Mouse (Mus musculus): ENCODE measurements around the gene Gm9922. TPM values are rescaled to one million over a fixed set of nuclear protein-coding genes. Genes with fewer than 3 reads are reported as not detected.

Gm9922 gene
- total RNA-seq (2015; ENCODE audit: low replicate concordance) (not detected in 2 replicates), total RNA-seq (2017; ENCODE audit: low replicate concordance) (not detected in 2 replicates)

GRCm38 (mm10) chr14:101729237-101729971 lies at the start of gene Gm9922, which contains the start of gene Lmo7:
TSS of gene Gm9922 (minus strand) at chr14:101729814.
TSS of gene Lmo7 (plus strand) at chr14:101729957.
- no peak for ATAC-seq (replicated peaks; ENCODE audit: low FRiP score, poor library complexity, severe bottlenecking)

- ATAC-seq (replicated peaks; ENCODE audit: low FRiP score, poor library complexity, severe bottlenecking), result no peak
These were observed 48.8 kb upstream of the Gm9922 start for GRCm38 (mm10) chr14:101778426-101778825.

DNA sequence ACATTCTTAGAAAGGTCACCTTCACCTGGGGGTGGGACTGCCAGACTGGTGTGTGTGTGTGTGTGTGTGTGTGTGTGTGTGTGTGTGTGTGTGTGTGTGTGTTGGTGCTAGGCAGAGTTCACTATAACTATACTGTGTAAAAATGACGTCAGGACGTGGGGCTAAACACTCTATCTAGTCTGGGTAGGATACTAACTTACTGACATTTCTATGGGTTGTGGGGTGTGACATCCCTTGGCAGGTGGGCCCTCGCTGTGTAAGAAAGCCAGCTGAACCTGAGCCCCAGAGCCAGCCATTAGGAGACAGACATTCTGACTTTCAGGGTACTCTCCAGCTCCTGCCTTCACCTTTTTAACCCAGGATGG lies 47.5 kb upstream of the Gm9922 start:
- ATAC-seq (replicated peaks; ENCODE audit: low FRiP score, poor library complexity, severe bottlenecking), result no peak

DNA sequence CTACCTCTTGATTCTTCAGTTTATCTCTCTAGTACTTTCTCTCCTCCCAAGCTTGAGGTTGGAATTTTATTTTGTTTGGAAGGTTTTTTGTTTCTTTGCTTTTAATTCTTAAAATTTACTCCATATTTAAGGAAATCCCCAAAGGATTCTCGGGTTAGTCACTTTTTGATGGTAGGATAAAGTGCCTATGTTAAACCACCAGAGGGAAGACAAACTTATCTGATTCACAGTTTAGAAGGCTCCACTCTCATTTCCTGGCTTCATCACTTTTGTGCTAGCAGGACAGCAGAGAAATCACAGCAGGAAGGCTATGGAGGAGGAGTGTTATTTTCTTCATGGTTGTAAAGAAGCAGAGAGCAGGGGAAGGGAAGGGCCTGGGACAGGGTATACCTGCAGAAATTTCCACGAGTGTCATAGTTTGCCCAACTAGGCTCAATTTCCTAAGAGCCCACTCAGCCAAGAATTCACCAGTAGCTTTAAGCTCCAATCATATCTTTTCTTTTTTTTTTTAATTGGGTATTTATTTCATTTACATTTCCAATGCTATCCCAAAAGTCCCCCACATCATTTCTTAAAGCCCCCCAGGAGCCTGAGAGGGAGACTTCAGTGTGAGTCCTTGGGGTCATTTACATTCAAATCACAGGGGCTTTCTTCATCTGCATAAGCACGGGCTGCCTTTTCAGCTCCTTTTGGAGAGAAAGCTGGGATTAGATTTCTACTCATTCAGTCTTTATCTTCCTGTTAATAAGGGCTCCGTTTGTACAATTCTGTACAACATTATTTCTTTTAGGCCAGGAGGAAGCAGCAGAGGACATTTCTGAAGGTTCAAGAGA lies 46.9 kb upstream of the Gm9922 start:
- ATAC-seq (replicated peaks; ENCODE audit: low FRiP score, poor library complexity, severe bottlenecking), result no peak

- no peak for ATAC-seq (replicated peaks; ENCODE audit: low FRiP score, poor library complexity, severe bottlenecking)
These were observed 45.0 kb upstream of the Gm9922 start for GRCm38 (mm10) chr14:101774631-101775030.

DNA sequence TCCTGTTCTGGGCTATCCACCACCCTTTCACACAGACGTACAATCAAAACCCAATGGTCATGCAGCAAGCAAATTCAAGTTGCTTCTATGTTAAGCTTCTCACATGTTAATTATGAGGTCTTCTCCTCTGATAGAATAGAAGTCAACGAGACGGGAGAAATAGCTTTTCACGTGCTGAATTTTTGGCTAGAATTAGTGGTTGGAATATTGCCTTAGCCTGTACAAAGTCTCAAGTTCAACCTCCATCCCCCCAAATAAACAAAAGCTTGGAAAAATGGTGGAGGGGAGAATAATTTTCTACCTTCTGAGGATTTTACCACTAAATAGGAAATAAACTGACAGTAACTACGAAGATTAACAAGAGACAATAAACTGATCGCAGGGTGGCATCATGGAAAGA lies 42.1 kb upstream of the Gm9922 start:
- ATAC-seq (replicated peaks; ENCODE audit: low FRiP score, poor library complexity, severe bottlenecking), result no peak

GRCm38 (mm10) chr14:101771336-101771735 lies 41.7 kb upstream of the Gm9922 start:
- no peak for ATAC-seq (replicated peaks; ENCODE audit: low FRiP score, poor library complexity, severe bottlenecking)

- ATAC-seq (replicated peaks; ENCODE audit: low FRiP score, poor library complexity, severe bottlenecking), result no peak
These were observed 34.2 kb upstream of the Gm9922 start for GRCm38 (mm10) chr14:101763762-101764295.

DNA sequence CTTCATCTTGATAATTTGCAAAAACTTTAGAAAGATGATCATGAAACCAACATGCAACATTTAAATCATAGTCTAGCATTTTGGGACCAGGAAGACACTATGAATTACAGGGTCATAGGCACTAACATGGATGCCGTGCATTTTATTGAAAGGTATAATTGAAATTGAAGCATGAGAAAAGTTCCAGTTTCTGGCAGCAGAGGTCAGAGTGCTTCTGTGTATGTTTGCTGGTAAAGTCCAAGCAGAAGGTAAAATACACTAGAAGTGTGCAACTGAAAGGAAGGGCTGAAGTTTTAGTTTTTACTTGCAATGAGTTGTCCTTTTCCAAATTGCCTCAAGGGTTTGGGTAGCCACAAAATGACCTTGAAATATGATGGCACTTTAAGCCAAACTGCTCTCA lies 32.7 kb upstream of the Gm9922 start:
- no peak for ATAC-seq (replicated peaks; ENCODE audit: low FRiP score, poor library complexity, severe bottlenecking)

DNA sequence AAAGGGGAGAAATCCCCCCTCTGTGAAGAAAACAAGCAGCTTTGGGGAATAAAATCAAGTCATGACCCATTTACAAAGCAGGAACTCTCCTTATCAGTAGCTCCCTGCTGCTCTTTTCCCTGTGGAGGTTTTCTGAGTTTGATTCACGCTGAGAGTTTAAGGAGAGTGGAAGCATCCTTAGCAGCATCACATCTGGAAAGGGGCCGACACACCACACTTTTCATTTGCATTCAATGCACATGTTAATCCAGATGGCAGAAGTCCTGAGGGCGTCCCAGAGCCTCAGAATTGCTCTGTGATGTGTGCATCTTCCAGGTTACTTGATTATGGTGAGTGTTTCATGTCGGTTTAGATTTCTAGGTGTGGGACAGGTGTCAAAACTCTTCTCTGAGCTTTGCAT lies 25.8 kb upstream of the Gm9922 start:
- no peak for ATAC-seq (replicated peaks; ENCODE audit: low FRiP score, poor library complexity, severe bottlenecking)

DNA sequence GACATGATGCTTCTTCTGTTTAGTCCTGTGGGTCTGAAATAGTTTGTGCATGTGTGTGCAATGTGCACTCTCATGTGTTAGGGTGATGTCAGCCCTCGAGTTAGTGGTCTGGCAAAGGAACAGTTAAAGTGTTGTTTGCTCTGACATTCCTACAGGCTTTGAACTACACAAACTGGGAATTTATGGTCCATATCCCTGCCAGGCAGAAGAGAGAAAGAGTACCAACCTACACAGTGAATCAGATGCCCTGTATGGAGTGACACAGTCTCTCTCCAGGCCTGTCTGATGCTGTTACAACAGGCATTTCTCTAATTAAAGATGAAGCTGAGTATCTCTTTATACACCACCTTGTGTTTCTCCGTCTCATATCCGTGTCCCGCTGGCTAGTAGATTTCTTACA lies 21.3 kb upstream of the Gm9922 start:
- no peak for ATAC-seq (replicated peaks; ENCODE audit: low FRiP score, poor library complexity, severe bottlenecking)

DNA sequence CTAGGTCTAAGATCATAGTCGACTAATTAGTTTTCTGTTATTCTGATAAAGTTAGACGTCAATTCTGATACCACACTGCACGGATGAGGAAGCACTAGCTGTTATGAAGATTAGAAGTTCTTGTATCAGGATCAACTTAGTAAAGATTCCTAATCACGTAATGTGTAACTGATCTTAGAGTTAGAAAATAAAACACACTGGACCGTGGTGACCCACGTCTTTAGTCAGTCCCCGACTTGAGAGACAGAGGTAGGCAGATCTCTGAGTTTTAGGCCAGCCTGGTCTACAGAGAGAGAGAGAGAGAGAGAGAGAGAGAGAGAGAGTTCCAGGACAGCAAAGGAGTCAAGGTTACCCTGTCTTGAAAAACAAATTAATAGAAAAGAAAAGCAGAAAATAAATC lies 18.8 kb upstream of the Gm9922 start:
- no peak for ATAC-seq (replicated peaks; ENCODE audit: low FRiP score, poor library complexity, severe bottlenecking)

- ATAC-seq (replicated peaks; ENCODE audit: low FRiP score, poor library complexity, severe bottlenecking), result no peak
These were observed 18.2 kb upstream of the Gm9922 start for GRCm38 (mm10) chr14:101747811-101748210.

- no peak for ATAC-seq (replicated peaks; ENCODE audit: low FRiP score, poor library complexity, severe bottlenecking)
These were observed 17.0 kb upstream of the Gm9922 start for GRCm38 (mm10) chr14:101746635-101747034.

DNA sequence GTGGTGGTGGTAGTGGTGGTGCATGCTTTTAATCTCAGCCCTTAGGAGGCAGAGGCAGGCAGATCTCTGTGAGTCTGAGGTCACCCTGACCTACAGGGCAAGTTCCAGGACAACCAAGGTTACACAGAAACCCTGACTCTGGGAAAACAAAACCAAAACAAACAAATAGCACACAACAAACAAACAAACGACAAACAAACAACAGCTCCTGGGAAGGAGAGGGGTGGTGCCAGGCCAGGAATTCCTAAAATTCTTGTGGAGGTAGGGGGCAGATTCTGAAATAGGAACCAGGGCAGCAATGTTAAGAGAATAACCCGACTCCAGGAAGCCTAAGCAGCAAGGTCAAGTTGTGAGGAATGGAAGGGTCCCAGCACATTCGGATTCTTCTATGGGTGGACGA lies 7.9 kb upstream of the Gm9922 start:
- no peak for ATAC-seq (replicated peaks; ENCODE audit: low FRiP score, poor library complexity, severe bottlenecking)

DNA sequence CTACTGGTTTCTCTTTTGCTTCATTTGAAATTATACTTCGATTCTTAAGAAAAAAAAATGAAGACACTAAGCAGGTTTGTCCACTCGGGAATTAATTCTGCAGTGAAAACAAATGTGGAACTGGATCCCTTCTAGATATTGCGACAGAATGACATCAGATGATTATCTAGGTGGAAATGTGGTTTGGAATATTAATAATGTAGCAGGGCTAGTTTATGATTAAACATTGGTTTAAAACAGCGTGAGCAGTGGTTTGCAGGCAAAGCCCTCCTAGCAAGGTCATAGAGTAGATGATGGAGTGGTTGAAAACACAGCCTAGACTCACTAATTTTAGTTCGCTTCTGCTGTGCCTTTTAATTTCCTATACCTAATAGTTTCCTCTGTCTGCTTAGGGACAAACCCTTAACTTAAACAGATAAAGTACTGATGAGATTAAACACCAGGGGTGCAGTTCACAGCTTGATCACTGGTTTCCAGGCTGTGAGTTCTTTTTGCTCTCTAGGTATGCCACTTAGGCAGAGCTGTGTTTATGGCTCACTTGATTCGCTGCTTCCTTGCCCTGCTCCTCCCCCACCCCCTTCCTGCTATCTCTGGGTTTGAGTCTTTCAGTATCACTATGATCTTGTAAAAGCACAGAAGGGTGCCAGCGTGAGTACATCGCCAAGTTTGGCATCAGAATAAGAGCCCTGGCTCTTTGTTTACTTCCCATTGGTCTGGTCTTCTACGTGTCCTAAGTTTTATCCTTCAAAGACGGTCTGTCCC lies 4.1 kb upstream of the Gm9922 start:
- ATAC-seq (replicated peaks; ENCODE audit: low FRiP score, poor library complexity, severe bottlenecking), result no peak

GRCm38 (mm10) chr14:101729972-101730692 lies 518 bp upstream of the Gm9922 start:
- no peak for ATAC-seq (replicated peaks; ENCODE audit: low FRiP score, poor library complexity, severe bottlenecking)

DNA sequence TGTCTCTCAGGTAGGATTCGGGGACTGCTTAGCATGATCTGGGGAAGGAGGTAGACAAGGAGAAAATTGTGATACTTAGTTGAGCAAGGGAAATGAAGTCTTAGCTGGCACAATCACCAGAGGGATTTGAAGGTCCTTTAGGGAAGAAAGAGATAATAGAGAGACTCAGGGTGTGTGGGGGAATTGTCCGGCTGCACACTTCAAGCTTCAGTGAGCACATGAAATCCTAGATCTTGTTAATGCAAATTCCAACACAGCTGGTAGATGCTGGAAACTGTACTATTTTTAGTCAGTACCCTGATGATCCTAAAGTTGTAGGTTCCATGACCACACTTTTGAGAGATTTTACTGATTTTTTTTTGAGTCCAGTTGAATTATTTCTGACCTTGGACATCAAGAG lies 15.2 kb downstream of the Gm9922 start:
- ATAC-seq (replicated peaks; ENCODE audit: low FRiP score, poor library complexity, severe bottlenecking), result no peak

DNA sequence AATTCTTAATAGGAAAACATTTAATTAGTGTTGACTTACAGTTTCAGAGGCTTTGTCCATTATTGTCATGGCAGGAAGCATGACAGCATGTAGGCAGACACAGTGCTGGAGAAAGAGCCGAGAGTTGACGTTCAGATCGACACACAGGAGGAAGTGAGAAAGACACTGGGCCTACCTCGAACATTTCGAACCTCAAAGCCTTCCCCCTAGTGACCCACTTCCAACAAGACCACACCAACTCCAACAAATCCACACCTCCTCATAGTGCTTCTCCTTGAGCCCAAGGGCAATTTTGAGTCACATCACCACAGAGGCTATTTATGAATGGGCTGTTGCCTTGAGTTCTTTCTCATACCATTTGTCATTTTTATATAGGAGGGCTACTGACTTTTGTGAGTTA lies 22.5 kb downstream of the Gm9922 start:
- ATAC-seq (replicated peaks; ENCODE audit: low FRiP score, poor library complexity, severe bottlenecking), result no peak

- no peak for ATAC-seq (replicated peaks; ENCODE audit: low FRiP score, poor library complexity, severe bottlenecking)
These were observed 25.1 kb downstream of the Gm9922 start for GRCm38 (mm10) chr14:101704479-101704878.
